Mouse (Mus musculus) adrenal gland (tissue): ENCODE measurements around the gene Pkm.

Source experiments
- intact Hi-C: fragments of 180-260 bp; cut with DNase I; formaldehyde crosslinking; loops from one replicate; pipeline ENCODE4 v1.15.1; 2025
- long read RNA-seq, 2 experiments: library from polyadenylated mRNA; unstranded; transcript quantifications; one replicate each; pipeline ENCODE4 v2.0.0; 2020; ENCODE audit warnings: borderline replicate concordance in 1 of 2; ENCODE audit not compliant: insufficient replicate concordance in 1 of 2

Pkm gene
- long read RNA-seq, experiment 1, transcript Pkm-201 (11 exons, 2,432 nt), result major isoform, 577 of 841 reads
- long read RNA-seq, experiment 1, transcript Pkm-202 (11 exons, 2,041 nt), result minor isoform, 160 of 841 reads
- long read RNA-seq, experiment 1, partial matches to known transcripts, result 62 of 841 reads
- long read RNA-seq, experiment 1, other reads (novel, unspliced or antisense), result 41 of 841 reads
- long read RNA-seq, experiment 2, transcript Pkm-202 (11 exons, 2,041 nt), result minor isoform, 177 of 750 reads
- long read RNA-seq, experiment 2, transcript Pkm-201 (11 exons, 2,432 nt), result major isoform, 478 of 750 reads
- long read RNA-seq, experiment 2, partial matches to known transcripts, result 68 of 750 reads
- long read RNA-seq, experiment 2, other reads (novel, unspliced or antisense), result 27 of 750 reads

GRCm38 (mm10) chr9:59655958-59656634 lies at the start of gene Pkm:
Gene Pkm, plus strand, starts transcription at chr9:59656368.
- intact Hi-C loops, result loop anchor here (5.0 kb wide), 1 partner anchor 39 kb away; the partner anchor contains the start of gene Parp6

- intact Hi-C loops, result no loop called here
These were observed 45.2 kb upstream of the Pkm start for GRCm38 (mm10) chr9:59610950-59611349.

- intact Hi-C loops, result loop anchor here (5.0 kb wide), 1 partner anchor 42 kb away; the partner anchor contains the start of gene Pkm
These were observed 40.4 kb upstream of the Pkm start for GRCm38 (mm10) chr9:59615797-59616196.

GRCm38 (mm10) chr9:59616622-59617306 lies 39.4 kb upstream of the Pkm start, which contains the start of gene Parp6:
Gene Parp6, plus strand, starts transcription at chr9:59617284.
- intact Hi-C loops, result loop anchor here (5.0 kb wide), 1 partner anchor 41 kb away; the partner anchor contains the start of gene Pkm

- intact Hi-C loops, result loop anchor here (5.0 kb wide), 1 partner anchor 40 kb away; the partner anchor contains the start of gene Pkm
These were observed 38.7 kb upstream of the Pkm start for GRCm38 (mm10) chr9:59617307-59617973.

- intact Hi-C loops, result no loop called here
These were observed 17.8 kb upstream of the Pkm start for GRCm38 (mm10) chr9:59638372-59638771.

- intact Hi-C loops, result no loop called here
These were observed 16.2 kb upstream of the Pkm start for GRCm38 (mm10) chr9:59639936-59640335.

GRCm38 (mm10) chr9:59641320-59641719 lies 14.8 kb upstream of the Pkm start:
- intact Hi-C loops, result no loop called here

GRCm38 (mm10) chr9:59649911-59650310 lies 6.3 kb upstream of the Pkm start:
- intact Hi-C loops, result no loop called here

- intact Hi-C loops, result no loop called here
These were observed 2.8 kb upstream of the Pkm start for GRCm38 (mm10) chr9:59653371-59653770.

GRCm38 (mm10) chr9:59654450-59654983 lies 1.7 kb upstream of the Pkm start:
- intact Hi-C loops, result no loop called here

GRCm38 (mm10) chr9:59656635-59657617 lies 758 bp downstream of the Pkm start:
- intact Hi-C loops, result loop anchor here (5.0 kb wide), 1 partner anchor 40 kb away; the partner anchor contains the start of gene Parp6

- intact Hi-C loops, result loop anchor here (5.0 kb wide), 1 partner anchor 41 kb away; the partner anchor contains the start of gene Parp6
These were observed 2.0 kb downstream of the Pkm start for GRCm38 (mm10) chr9:59658146-59658545.

GRCm38 (mm10) chr9:59659036-59660026 lies 3.2 kb downstream of the Pkm start:
- intact Hi-C loops, result loop anchor here (5.0 kb wide), 1 partner anchor 42 kb away; the partner anchor contains the start of gene Parp6

- intact Hi-C loops, result no loop called here
These were observed 4.3 kb downstream of the Pkm start for GRCm38 (mm10) chr9:59660421-59660820.

GRCm38 (mm10) chr9:59661298-59661975 lies 5.3 kb downstream of the Pkm start:
- intact Hi-C loops, result no loop called here

GRCm38 (mm10) chr9:59663226-59663625 lies 7.1 kb downstream of the Pkm start:
- intact Hi-C loops, result no loop called here
